Mouse (Mus musculus): Measurements from ENCODE around the gene Rbm26.
A peak's percentile ranks its signal among the peaks of the same experiment; 100 is the strongest.

Rbm26 gene

GRCm38 (mm10) chr14:105177238-105177693 is at the start of gene Rbm26:
Rbm26 (minus strand) TSS chr14:105177327.
- DNase-seq: peak; percentile 97 to 98

- no peak for DNase-seq
Observed at GRCm38 (mm10) chr14:105225790-105226189, 48.7 kb upstream of the Rbm26 start.

GRCm38 (mm10) chr14:105222240-105222639 is 45.1 kb upstream of the Rbm26 start:
- DNase-seq: no peak

- no peak for DNase-seq
Observed at GRCm38 (mm10) chr14:105219525-105220376, 42.6 kb upstream of the Rbm26 start.

GRCm38 (mm10) chr14:105198401-105198800 is 21.3 kb upstream of the Rbm26 start:
- peak; percentile 37 to 46 for DNase-seq

GRCm38 (mm10) chr14:105194682-105195081 is 17.6 kb upstream of the Rbm26 start:
- DNase-seq: no peak

GRCm38 (mm10) chr14:105184866-105185265 is 7.7 kb upstream of the Rbm26 start:
- no peak for DNase-seq

- DNase-seq: no peak
Observed at GRCm38 (mm10) chr14:105182786-105183185, 5.7 kb upstream of the Rbm26 start.

GRCm38 (mm10) chr14:105179733-105180132 is 2.6 kb upstream of the Rbm26 start:
- DNase-seq: no peak

GRCm38 (mm10) chr14:105178996-105179395 is 1.9 kb upstream of the Rbm26 start:
- DNase-seq: no peak

- peak; percentile 24 to 60 for DNase-seq
Observed at GRCm38 (mm10) chr14:105176381-105177168, 552 bp downstream of the Rbm26 start.

- no peak for DNase-seq
Observed at GRCm38 (mm10) chr14:105167181-105167580, 9.9 kb downstream of the Rbm26 start.

GRCm38 (mm10) chr14:105164793-105165192 is 12.3 kb downstream of the Rbm26 start:
- no peak for DNase-seq

- DNase-seq: no peak
Observed at GRCm38 (mm10) chr14:105161334-105161733, 15.8 kb downstream of the Rbm26 start.

GRCm38 (mm10) chr14:105158526-105158925 is 18.6 kb downstream of the Rbm26 start:
- peak in 1 of 2 experiments; percentile 53 for DNase-seq

GRCm38 (mm10) chr14:105134076-105134475 is 43.1 kb downstream of the Rbm26 start:
- DNase-seq: no peak

- peak; percentile 51 to 83 for DNase-seq
Observed at GRCm38 (mm10) chr14:105127715-105128385, 49.3 kb downstream of the Rbm26 start.

GRCm38 (mm10) chr14:105124513-105124912 is 52.6 kb downstream of the Rbm26 start:
- DNase-seq: peak; percentile 68 to 77

- no peak for DNase-seq
Observed at GRCm38 (mm10) chr14:105115402-105115801, 61.7 kb downstream of the Rbm26 start.

- DNase-seq: no peak
Observed at GRCm38 (mm10) chr14:105106252-105106651, 70.9 kb downstream of the Rbm26 start.

GRCm38 (mm10) chr14:105098861-105099260 is 78.3 kb downstream of the Rbm26 start:
- no peak for DNase-seq

- peak in 1 of 2 experiments; percentile 30 for DNase-seq
Observed at GRCm38 (mm10) chr14:105096221-105096620, 80.9 kb downstream of the Rbm26 start.

- no peak for DNase-seq
Observed at GRCm38 (mm10) chr14:105087001-105087400, 90.1 kb downstream of the Rbm26 start.
